Mouse (Mus musculus) stomach, postnatal 0 days (tissue): ENCODE results near the gene Wnt1. TPM values are rescaled to one million over a fixed set of nuclear protein-coding genes. Genes with fewer than 3 reads are reported as not detected.
"Not testable (repeated sequence)": the region's sequence is repeated elsewhere in the genome, so short reads cannot be mapped to it uniquely, and the experiment has no call there.

Experiments
- ATAC-seq: fragments of 200-750 bp; cut with Nextera tagmentation; 2 replicates; pipeline ENCODE4 v1.8.0; 2017; ENCODE audit not compliant: low FRiP score, low TSS enrichment
- DNase-seq: peaks from one replicate; pipeline ENCODE4 v3.0.0-alpha.2; 2016; ENCODE audit warnings: low spot score
- H3K27ac ChIP-seq: fragments of 300-500 bp; sonication (generic); replicated peaks from 2 replicates; pipeline ENCODE4 v1.5.1; 2014; ENCODE audit warnings: mild to moderate bottlenecking, control low read depth
- H3K27me3 ChIP-seq: fragments of 300-500 bp; sonication (generic); 2 replicates; pipeline ENCODE4 v1.6.1; 2014; ENCODE audit warnings: low read length; ENCODE audit not compliant: control insufficient read depth, insufficient read depth
- H3K36me3 ChIP-seq: fragments of 300-500 bp; sonication (generic); 2 replicates; pipeline ENCODE4 v1.6.1; 2014; ENCODE audit warnings: low read length, mixed read lengths; ENCODE audit not compliant: control insufficient read depth, insufficient read depth
- H3K4me1 ChIP-seq: fragments of 300-500 bp; sonication (generic); replicated peaks from 2 replicates; pipeline ENCODE4 v1.6.1; 2014; ENCODE audit warnings: antibody characterized with exemption; ENCODE audit not compliant: control insufficient read depth, insufficient read depth
- H3K4me2 ChIP-seq: fragments of 300-500 bp; sonication (generic); replicated peaks from 2 replicates; pipeline ENCODE4 v1.6.1; 2014; ENCODE audit warnings: low read depth, mild to moderate bottlenecking, control low read depth, moderate library complexity
- H3K4me3 ChIP-seq: fragments of 300-500 bp; sonication (generic); 2 replicates; pipeline ENCODE4 v1.5.1; 2014; ENCODE audit warnings: low read depth, low read length, control low read depth
- H3K9ac ChIP-seq: fragments of 300-500 bp; sonication (generic); 2 replicates; pipeline ENCODE4 v1.6.1; 2014; ENCODE audit warnings: mild to moderate bottlenecking, low read length, control low read depth, mixed read lengths
- H3K9me3 ChIP-seq: fragments of 300-500 bp; sonication (generic); 2 replicates; pipeline ENCODE4 v1.6.1; 2016; ENCODE audit warnings: low read length; ENCODE audit not compliant: control insufficient read depth
- CTCF ChIP-seq: IDR thresholded peaks from 2 replicates; pipeline ENCODE4 v1.5.1; 2016; ENCODE audit warnings: antibody characterized with exemption, low read depth, mild to moderate bottlenecking, moderate library complexity
- EP300 ChIP-seq: optimal IDR thresholded peaks from 2 replicates; pipeline ENCODE3; 2016; ENCODE audit warnings: antibody characterized with exemption
- whole genome bisulfite sequencing: fragments of 180-500 bp; shearing (Covaris S2); extraction: QIAGEN DNeasy Blood & Tissue Kit; methylation state at CpG from one replicate; pipeline ENCODE4 v1.1.7; 2014; 5-methylcytosine and 5-hydroxymethylcytosine counted together
- polyA plus RNA-seq: library from polyadenylated mRNA; unstranded; fragments of >200 nt; fragmentation: Nextera tagmentation; extraction: Ambion mirVana; gene quantifications from 2 replicates; pipeline ENCODE4 v1.2.1, GENCODE M21; 2015

Wnt1 gene
- polyA plus RNA-seq, 1 experiment from 2014 or later, result not detected

DNA sequence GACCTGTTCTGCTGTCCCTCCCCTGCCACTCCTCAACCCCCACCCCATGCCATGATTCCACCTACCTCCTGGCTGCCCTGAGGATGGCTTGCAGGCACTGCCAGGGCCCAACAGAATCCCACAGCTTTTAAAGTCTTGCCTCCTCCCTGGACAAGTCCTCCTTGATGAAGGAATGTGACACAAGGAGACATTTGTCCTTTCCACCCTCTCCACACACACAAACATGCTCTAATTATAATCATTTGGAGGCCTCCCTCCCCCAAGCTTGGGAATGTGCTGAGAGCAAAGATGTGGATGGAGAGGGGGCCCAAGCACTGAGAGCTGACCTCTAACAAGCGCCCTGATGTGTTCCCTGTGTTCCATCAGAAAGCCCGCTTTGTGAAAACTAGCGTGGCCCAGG, 19.7 kb downstream of the Wnt1 start, which contains the start of gene Ddn:
Gene Ddn (minus strand): TSS at position 101 of the 400 bp plus-strand sequence.
- H3K9me3 ChIP-seq, result no peaks in the 10 kb centered on the region
- H3K36me3 ChIP-seq, result peaks cover 9% of the 10 kb centered on the region
- TF ChIP-seq CTCF (no peak), EP300 (no peak)
- H3K27ac ChIP-seq, result no peak within 1 kb of the TSS
- no peak for DNase-seq
- 0 out of 2 replicates have a peak within 1 kb of the TSS, but pooled peaks have one; percentile 24 for H3K9ac ChIP-seq
- H3K4me3 ChIP-seq, result peak within 1 kb of the TSS; percentile 34; the same call in 1 of the 2 replicates
- H3K4me2 ChIP-seq, result peak within 1 kb of the TSS; percentile 57; the same call in 1 of the 2 replicates
- ATAC-seq, result no peak
- H3K27me3 ChIP-seq, result peaks cover 14% of the 10 kb centered on the region; the same call in 1 of the 2 replicates
- peaks cover 2% of the 10 kb centered on the region; the same call in 1 of the 2 replicates for H3K4me1 ChIP-seq
- WGBS, result 59% methylated on average over 3 of the region's 3 CpGs

DNA sequence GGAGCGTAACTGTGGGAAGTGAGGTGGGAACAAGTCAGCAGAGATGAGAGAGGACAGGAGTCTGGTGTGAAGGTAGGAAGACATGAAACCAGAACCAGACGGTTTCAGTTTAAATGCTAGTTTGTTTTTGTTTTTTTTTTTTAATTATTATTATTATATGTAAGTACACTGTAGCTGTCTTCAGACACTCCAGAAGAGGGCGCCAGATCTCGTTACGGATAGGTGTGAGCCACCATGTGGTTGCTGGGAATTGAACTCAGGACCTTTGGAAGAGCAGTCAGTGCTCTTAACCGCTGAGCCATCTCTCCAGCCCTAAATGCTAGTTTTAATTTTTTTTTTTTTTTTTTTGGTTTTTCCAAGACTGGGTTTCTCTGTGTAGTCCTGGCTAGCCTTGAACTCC, 20.6 kb downstream of the Wnt1 start:
- not testable (repeated sequence) for DNase-seq, H3K36me3 ChIP-seq, H3K4me3 ChIP-seq, H3K27ac ChIP-seq, H3K27me3 ChIP-seq, H3K9me3 ChIP-seq, ATAC-seq, H3K4me1 ChIP-seq, H3K9ac ChIP-seq, H3K4me2 ChIP-seq
- 67% methylated on average over 6 of the region's 6 CpGs for WGBS
- peak; percentile 32 for TF ChIP-seq CTCF

DNA sequence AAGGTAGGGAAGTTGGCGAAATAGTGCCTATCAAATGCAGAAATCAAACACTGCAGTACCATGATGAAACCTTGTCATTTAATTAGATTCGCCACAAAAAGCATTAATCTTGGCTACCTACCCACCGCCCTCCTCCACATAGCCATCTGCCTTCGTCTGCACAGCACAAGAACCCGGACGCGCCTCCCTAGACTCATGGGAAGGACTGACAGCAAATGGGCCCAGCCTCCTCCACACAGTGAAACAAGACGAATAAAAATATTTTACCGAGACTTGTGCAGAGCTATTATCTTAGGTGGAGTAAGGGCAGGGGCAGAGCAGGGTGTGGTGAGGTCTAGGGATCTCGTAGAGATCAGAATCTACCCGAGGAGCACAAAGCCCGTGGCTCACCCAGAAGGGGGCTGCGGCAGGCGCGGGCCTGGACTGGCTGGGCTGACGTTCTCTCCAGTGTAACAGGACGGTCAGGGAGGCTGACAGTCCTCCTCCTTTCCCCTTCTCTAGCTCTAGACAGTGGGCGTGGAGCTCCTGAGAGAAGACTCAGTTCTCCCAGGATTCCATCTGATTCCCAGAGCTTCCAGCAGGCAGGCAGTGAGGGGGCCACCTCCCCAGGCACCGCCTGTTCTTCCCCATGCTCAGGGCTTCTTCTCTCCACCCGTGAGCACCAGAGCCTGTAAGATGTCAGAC, 23.2 kb downstream of the Wnt1 start:
- no peak overlapping the region for H3K27ac ChIP-seq
- 78% methylated on average over 20 of the region's 20 CpGs for WGBS
- TF ChIP-seq EP300 (no peak), CTCF (no peak)
- DNase-seq (no peak), ATAC-seq (no peak)
- H3K36me3 ChIP-seq, result peaks cover 12% of the 10 kb centered on the region
- H3K9me3 ChIP-seq, result no peaks in the 10 kb centered on the region
- H3K9ac ChIP-seq, result no peak overlapping the region
- H3K27me3 ChIP-seq, result no peaks in the 10 kb centered on the region
- no peak overlapping the region for H3K4me2 ChIP-seq
- H3K4me3 ChIP-seq, result no peak overlapping the region
- H3K4me1 ChIP-seq, result no peaks in the 10 kb centered on the region; the same call in 1 of the 2 replicates

- 91% methylated on average over 7 of the region's 7 CpGs for WGBS
- H3K9me3 ChIP-seq, result no peaks in the 10 kb centered on the region
- TF ChIP-seq CTCF (0 out of 2 replicates have a peak, but pooled peaks have one; percentile 10), EP300 (no peak)
- H3K4me1 ChIP-seq, result no peaks in the 10 kb centered on the region
- H3K4me2 ChIP-seq, result no peak overlapping the region
- no peaks in the 10 kb centered on the region for H3K27me3 ChIP-seq
- DNase-seq, result no peak
- no peak for ATAC-seq
- H3K9ac ChIP-seq, result no peak overlapping the region
- H3K36me3 ChIP-seq, result peaks cover 12% of the 10 kb centered on the region
- H3K4me3 ChIP-seq, result no peak overlapping the region
- H3K27ac ChIP-seq, result no peak overlapping the region
These were observed 28.5 kb downstream of the Wnt1 start for GRCm38 (mm10) chr15:98818171-98818570.

DNA sequence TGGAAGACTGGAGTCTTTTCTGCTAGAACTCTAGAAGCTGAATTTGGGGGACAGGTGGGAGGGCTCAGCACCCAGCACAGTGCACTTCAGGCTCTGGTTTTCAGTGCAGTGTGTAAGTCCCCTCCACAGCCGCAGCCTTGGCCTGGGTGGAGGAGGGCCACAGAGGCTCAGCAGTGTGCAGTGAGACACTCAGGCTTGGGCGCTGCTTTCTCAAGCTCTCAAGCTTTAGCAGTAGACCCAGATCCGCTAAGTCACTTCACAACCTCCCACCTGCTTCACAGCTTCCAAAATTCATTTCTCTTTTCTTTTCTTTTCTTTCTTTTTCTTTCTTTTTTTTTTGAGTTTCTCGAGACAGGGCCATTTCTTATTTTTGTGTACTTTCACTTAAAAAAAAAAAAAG, 31.3 kb downstream of the Wnt1 start:
- H3K4me1 ChIP-seq, result no peaks in the 10 kb centered on the region
- 73% methylated on average over 4 of the region's 4 CpGs for WGBS
- TF ChIP-seq CTCF, result no peak
- TF ChIP-seq EP300, result no peak
- H3K27ac ChIP-seq, result no peak overlapping the region
- peaks cover 5% of the 10 kb centered on the region for H3K36me3 ChIP-seq
- ATAC-seq, result no peak
- H3K9me3 ChIP-seq, result no peaks in the 10 kb centered on the region
- no peak overlapping the region for H3K9ac ChIP-seq
- H3K4me2 ChIP-seq, result no peak overlapping the region
- H3K4me3 ChIP-seq, result no peak overlapping the region
- no peaks in the 10 kb centered on the region for H3K27me3 ChIP-seq
- no peak for DNase-seq

DNA sequence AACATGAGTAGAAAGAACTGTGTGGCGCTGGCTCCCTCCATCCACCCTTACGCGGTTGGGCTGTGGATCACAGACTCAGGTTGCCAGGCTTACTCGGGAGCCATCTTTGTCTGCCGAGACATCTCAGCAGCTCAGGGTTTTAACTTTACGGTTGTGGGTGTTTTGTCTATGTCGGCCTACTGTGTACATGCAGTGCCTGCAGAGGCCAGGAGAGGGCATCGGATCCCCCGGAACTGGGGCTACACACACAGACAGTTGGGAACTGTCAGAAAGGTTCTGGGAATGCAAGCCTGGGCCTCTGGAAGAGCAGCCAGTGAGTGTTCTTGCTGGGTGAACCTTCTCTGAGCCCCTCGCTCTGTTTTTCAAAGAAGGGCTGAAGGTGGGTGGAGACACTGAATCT, 31.7 kb downstream of the Wnt1 start:
- H3K27me3 ChIP-seq, result no peaks in the 10 kb centered on the region
- H3K27ac ChIP-seq, result no peak overlapping the region
- ATAC-seq, result no peak
- 48% methylated on average over 10 of the region's 10 CpGs for WGBS
- no peak overlapping the region for H3K4me2 ChIP-seq
- no peak overlapping the region for H3K4me3 ChIP-seq
- DNase-seq, result no peak
- no peaks in the 10 kb centered on the region for H3K4me1 ChIP-seq
- no peaks in the 10 kb centered on the region for H3K9me3 ChIP-seq
- peaks cover 5% of the 10 kb centered on the region for H3K36me3 ChIP-seq
- peak; percentile 56 for TF ChIP-seq CTCF
- TF ChIP-seq EP300, result no peak
- no peak overlapping the region for H3K9ac ChIP-seq
